Mouse (Mus musculus) myocyte (in vitro differentiated cells): ENCODE data around the gene Ubtd2. TPM values are rescaled to one million over a fixed set of nuclear protein-coding genes. Genes with fewer than 3 reads are reported as not detected.

ENCODE experiments used
- H3K27me3 ChIP-seq: one replicate; pipeline ENCODE4 v1.6.1; 2011; ENCODE audit not compliant: control insufficient read depth, insufficient read depth, insufficient read length
- H3K36me3 ChIP-seq: one replicate; pipeline ENCODE4 v1.6.1; 2011; ENCODE audit not compliant: control insufficient read depth, insufficient read depth
- H3K4me2 ChIP-seq: one replicate; pipeline ENCODE4 v1.6.1; 2011; ENCODE audit warnings: low read depth, control low read depth
- H3K4me3 ChIP-seq: one replicate; pipeline ENCODE4 v1.5.1; 2011; ENCODE audit warnings: mild to moderate bottlenecking, control low read depth, moderate library complexity
- H3K79me2 ChIP-seq: one replicate; pipeline ENCODE4 v1.6.1; 2011; ENCODE audit not compliant: control insufficient read depth, insufficient read depth
- H3ac ChIP-seq: one replicate; pipeline ENCODE4 v1.6.1; 2011; ENCODE audit not compliant: control insufficient read depth, insufficient read length
- CEBPB ChIP-seq: IDR thresholded peaks from 2 replicates; pipeline ENCODE4 v1.6.1; 2011; ENCODE audit warnings: mild to moderate bottlenecking, moderate library complexity; ENCODE audit not compliant: poor library complexity, insufficient read depth, severe bottlenecking
- E2F4 ChIP-seq: IDR thresholded peaks from one replicate; pipeline ENCODE4 v1.6.1; 2011; ENCODE audit warnings: mild to moderate bottlenecking, control low read depth, moderate library complexity; ENCODE audit not compliant: insufficient read depth
- MAX ChIP-seq: IDR thresholded peaks from one replicate; pipeline ENCODE4 v1.6.1; 2011; ENCODE audit warnings: low read depth, mild to moderate bottlenecking, control low read depth
- MYOD1 ChIP-seq, 3 experiments: IDR thresholded peaks; one replicate each; pipeline ENCODE4 v1.6.1; 2011; ENCODE audit warnings: control low read depth in 2 of 3, low read depth in 2 of 3, mild to moderate bottlenecking in 2 of 3, moderate library complexity in 1 of 3; ENCODE audit not compliant: insufficient read length in 2 of 3, control insufficient read depth in 1 of 3
- MYOG ChIP-seq, 3 experiments: IDR thresholded peaks; one replicate each; pipeline ENCODE4 v1.6.1; 2011; ENCODE audit warnings: control low read depth in 2 of 3, low read depth in 2 of 3, mild to moderate bottlenecking in 2 of 3; ENCODE audit not compliant: insufficient read length in 2 of 3, control insufficient read depth in 1 of 3, insufficient read depth in 1 of 3
- POLR2A ChIP-seq: IDR thresholded peaks from one replicate; pipeline ENCODE4 v1.6.1; 2011; ENCODE audit warnings: low read depth, mild to moderate bottlenecking, control low read depth, moderate library complexity; ENCODE audit not compliant: insufficient read length
- POLR2AphosphoS2 ChIP-seq: IDR thresholded peaks from one replicate; pipeline ENCODE4 v1.6.1; 2011; ENCODE audit warnings: low read depth, control low read depth; ENCODE audit not compliant: insufficient read length
- REST ChIP-seq: IDR thresholded peaks from one replicate; pipeline ENCODE4 v1.6.1; 2011; ENCODE audit warnings: mild to moderate bottlenecking, control low read depth, moderate library complexity; ENCODE audit not compliant: insufficient read depth, insufficient read length
- SRF ChIP-seq: IDR thresholded peaks from one replicate; pipeline ENCODE4 v1.6.1; 2011; ENCODE audit warnings: low read depth; ENCODE audit not compliant: control insufficient read depth, insufficient read length
- TCF12 ChIP-seq: IDR thresholded peaks from one replicate; pipeline ENCODE4 v1.6.1; 2011; ENCODE audit warnings: mild to moderate bottlenecking, control low read depth; ENCODE audit not compliant: poor library complexity, insufficient read depth, severe bottlenecking
- TCF3 ChIP-seq: IDR thresholded peaks from one replicate; pipeline ENCODE4 v1.6.1; 2011; ENCODE audit warnings: low read depth, control low read depth; ENCODE audit not compliant: insufficient read length
- USF1 ChIP-seq: IDR thresholded peaks from one replicate; pipeline ENCODE4 v1.6.1; 2011; ENCODE audit warnings: low read depth, mild to moderate bottlenecking, control low read depth, moderate library complexity
- polyA plus RNA-seq: library from polyadenylated mRNA; unstranded; fragments of >200 nt; fragmentation: generic; extraction: Trizol; gene quantifications from one replicate; pipeline ENCODE4 v1.2.1, GENCODE M21; 2012; ENCODE audit warnings: missing spikeins

Ubtd2 gene
- polyA plus RNA-seq, 1 experiment = 14.6 TPM

GRCm38 (mm10) chr11:32423311-32423710 is 31.9 kb upstream of the Ubtd2 start:
- Histone ChIP-seq H3K4me2 (no peak overlapping the region), H3K4me3 (no peak overlapping the region), H3K79me2 (no peaks in the 10 kb centered on the region), H3K27me3 (no peaks in the 10 kb centered on the region), H3K36me3 (peaks cover 34% of the 10 kb centered on the region), H3ac (no peak overlapping the region)
- no peak for TF ChIP-seq E2F4

- TF ChIP-seq MYOG (IDR thresholded peaks at IDR 0.05; ENCODE audit: control insufficient read depth in 1 of 3, insufficient read depth in 1 of 3, insufficient read length in 2 of 3, low read depth in 2 of 3) (peak in 1 of 3 experiments; percentile 72), MYOD1 (IDR thresholded peaks at IDR 0.05; ENCODE audit: control insufficient read depth in 1 of 3, insufficient read length in 2 of 3, low read depth in 2 of 3) (peak in 2 of 3 experiments; percentile 58 to 64), SRF (no peak)
- H3K4me2 ChIP-seq = no peak overlapping the region
- H3K27me3 ChIP-seq = no peaks in the 10 kb centered on the region
- no peaks in the 10 kb centered on the region for H3K79me2 ChIP-seq
- H3K4me3 ChIP-seq = no peak overlapping the region
- no peak overlapping the region for H3ac ChIP-seq
- peaks cover 28% of the 10 kb centered on the region for H3K36me3 ChIP-seq
Observed at GRCm38 (mm10) chr11:32424600-32424999, 30.6 kb upstream of the Ubtd2 start.

- no peaks in the 10 kb centered on the region for H3K79me2 ChIP-seq
- no peak overlapping the region for H3ac ChIP-seq
- no peak overlapping the region for H3K4me2 ChIP-seq
- peaks cover 24% of the 10 kb centered on the region for H3K36me3 ChIP-seq
- no peaks in the 10 kb centered on the region for H3K27me3 ChIP-seq
- H3K4me3 ChIP-seq = no peak overlapping the region
- TF ChIP-seq E2F4 (no peak), MYOD1 (IDR thresholded peaks at IDR 0.05; ENCODE audit: control insufficient read depth in 1 of 3, insufficient read length in 2 of 3, low read depth in 2 of 3) (peak in 2 of 3 experiments; percentile 75 to 80)
Observed at GRCm38 (mm10) chr11:32425043-32425658, 30.0 kb upstream of the Ubtd2 start.

GRCm38 (mm10) chr11:32427537-32427936 is 27.6 kb upstream of the Ubtd2 start:
- Histone ChIP-seq H3K27me3 (no peaks in the 10 kb centered on the region), H3K4me2 (no peak overlapping the region), H3K4me3 (no peak overlapping the region), H3ac (no peak overlapping the region), H3K79me2 (no peaks in the 10 kb centered on the region), H3K36me3 (peaks cover 10% of the 10 kb centered on the region)
- no peak for TF ChIP-seq CEBPB
- no peak for TF ChIP-seq MYOD1 (IDR thresholded peaks at IDR 0.05; ENCODE audit: control insufficient read depth in 1 of 3, insufficient read length in 2 of 3, low read depth in 2 of 3)
- peak; percentile 27 for TF ChIP-seq POLR2AphosphoS2

- Histone ChIP-seq H3K79me2 (no peaks in the 10 kb centered on the region), H3ac (no peak overlapping the region), H3K27me3 (no peaks in the 10 kb centered on the region), H3K36me3 (no peaks in the 10 kb centered on the region), H3K4me2 (peak overlapping the region; percentile 28), H3K4me3 (no peak overlapping the region)
- TF ChIP-seq USF1 (no peak), MYOG (IDR thresholded peaks at IDR 0.05; ENCODE audit: control insufficient read depth in 1 of 3, insufficient read depth in 1 of 3, insufficient read length in 2 of 3, low read depth in 2 of 3) (no peak), TCF3 (no peak), POLR2AphosphoS2 (no peak), TCF12 (no peak), MAX (no peak), MYOD1 (IDR thresholded peaks at IDR 0.05; ENCODE audit: control insufficient read depth in 1 of 3, insufficient read length in 2 of 3, low read depth in 2 of 3) (no peak), E2F4 (no peak), SRF (no peak), CEBPB (no peak), REST (no peak), POLR2A (no peak)
Observed at GRCm38 (mm10) chr11:32435410-32436060, 19.6 kb upstream of the Ubtd2 start.

GRCm38 (mm10) chr11:32442576-32442975 is 12.6 kb upstream of the Ubtd2 start:
- H3K27me3 ChIP-seq = no peaks in the 10 kb centered on the region
- H3ac ChIP-seq = no peak overlapping the region
- no peak for TF ChIP-seq REST
- no peak for TF ChIP-seq POLR2AphosphoS2
- TF ChIP-seq SRF = no peak
- no peak for TF ChIP-seq POLR2A
- TF ChIP-seq TCF3 = no peak
- TF ChIP-seq TCF12 = no peak
- TF ChIP-seq MAX = no peak
- no peak for TF ChIP-seq MYOG (IDR thresholded peaks at IDR 0.05; ENCODE audit: control insufficient read depth in 1 of 3, insufficient read depth in 1 of 3, insufficient read length in 2 of 3, low read depth in 2 of 3)
- no peak for TF ChIP-seq MYOD1 (IDR thresholded peaks at IDR 0.05; ENCODE audit: control insufficient read depth in 1 of 3, insufficient read length in 2 of 3, low read depth in 2 of 3)
- no peak for TF ChIP-seq E2F4
- TF ChIP-seq CEBPB = no peak
- no peak for TF ChIP-seq USF1
- no peaks in the 10 kb centered on the region for H3K36me3 ChIP-seq
- H3K4me3 ChIP-seq = no peak overlapping the region
- H3K79me2 ChIP-seq = no peaks in the 10 kb centered on the region
- no peak overlapping the region for H3K4me2 ChIP-seq
